Mouse (Mus musculus) right cerebral cortex, adult 18-20 months (tissue): ENCODE results near the gene Gjb4.

Source experiments
- DNase-seq: peaks from one replicate; pipeline ENCODE4 v3.0.0; 2022; ENCODE audit warnings: mixed read lengths

Gjb4 gene

GRCm38 (mm10) chr4:127353951-127354438, at the start of gene Gjb4:
Gene Gjb4, minus strand, starts transcription at chr4:127354081.
- peak; percentile 21 for DNase-seq

- DNase-seq = no peak
These were observed 48.7 kb upstream of the Gjb4 start for GRCm38 (mm10) chr4:127402614-127403013.

DNA sequence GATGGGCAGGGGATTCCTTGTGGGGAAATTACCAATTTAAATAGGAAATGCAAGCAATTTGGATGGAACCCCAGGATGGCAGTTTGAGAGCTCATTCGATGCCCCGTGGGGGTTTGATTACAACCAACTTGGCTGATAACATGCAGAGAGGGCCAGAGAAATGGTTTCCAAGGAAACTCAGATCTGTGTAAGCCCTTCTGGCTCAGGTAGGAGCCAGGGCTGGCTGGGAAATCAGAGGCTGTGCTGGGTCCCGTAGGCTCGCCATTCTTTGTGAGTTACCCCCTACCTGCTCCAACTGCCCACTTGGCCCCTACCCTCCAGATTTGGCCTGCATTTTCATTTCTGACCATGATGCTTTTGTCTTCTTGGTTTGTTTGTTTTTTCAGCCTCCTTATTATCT, 48.3 kb upstream of the Gjb4 start:
- DNase-seq = no peak

- peak; percentile 13 for DNase-seq
These were observed 46.6 kb upstream of the Gjb4 start for GRCm38 (mm10) chr4:127400165-127401145.

DNA sequence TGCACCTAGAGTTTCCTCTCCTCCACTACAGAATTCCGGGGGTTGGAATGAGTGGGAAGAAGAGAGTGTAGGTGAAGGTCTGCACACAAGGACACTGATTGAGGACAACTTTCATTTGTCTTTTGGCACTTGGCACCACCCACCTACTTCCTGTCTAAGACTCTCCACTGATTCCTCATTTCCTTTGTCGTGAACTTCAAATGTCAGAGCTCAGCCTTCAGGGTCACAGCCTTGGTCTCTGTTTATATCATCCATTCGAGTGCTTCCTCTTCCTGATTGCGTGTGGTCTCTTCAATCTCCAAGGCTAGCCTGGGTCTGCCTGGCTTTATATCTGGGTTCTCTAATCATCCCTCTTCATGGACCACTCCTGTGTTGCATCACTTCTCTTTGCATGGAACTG, 41.7 kb upstream of the Gjb4 start:
- DNase-seq = no peak

GRCm38 (mm10) chr4:127389645-127390044, 35.8 kb upstream of the Gjb4 start:
- peak; percentile 45 for DNase-seq

DNA sequence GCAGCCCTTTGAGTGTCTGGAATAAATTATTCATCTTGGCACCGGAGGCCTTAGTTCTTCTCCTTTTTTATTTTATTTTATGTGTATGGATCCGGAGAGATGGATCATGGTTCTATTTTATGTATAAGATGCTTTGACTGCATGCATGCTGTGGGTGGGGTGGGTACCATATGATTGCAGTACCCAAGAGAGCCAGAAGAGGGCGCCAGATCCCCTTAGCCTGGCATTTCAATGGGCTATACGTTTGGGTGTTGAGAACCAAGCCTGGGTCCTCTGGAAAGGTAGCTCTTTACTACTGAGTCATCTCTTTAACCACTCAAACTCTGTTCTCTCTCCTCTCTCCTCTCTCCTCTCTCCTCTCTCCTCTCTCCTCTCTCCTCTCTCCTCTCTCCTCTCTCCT, 23.5 kb upstream of the Gjb4 start:
- DNase-seq = no peak

GRCm38 (mm10) chr4:127375541-127376177, 21.8 kb upstream of the Gjb4 start:
- DNase-seq = no peak

DNA sequence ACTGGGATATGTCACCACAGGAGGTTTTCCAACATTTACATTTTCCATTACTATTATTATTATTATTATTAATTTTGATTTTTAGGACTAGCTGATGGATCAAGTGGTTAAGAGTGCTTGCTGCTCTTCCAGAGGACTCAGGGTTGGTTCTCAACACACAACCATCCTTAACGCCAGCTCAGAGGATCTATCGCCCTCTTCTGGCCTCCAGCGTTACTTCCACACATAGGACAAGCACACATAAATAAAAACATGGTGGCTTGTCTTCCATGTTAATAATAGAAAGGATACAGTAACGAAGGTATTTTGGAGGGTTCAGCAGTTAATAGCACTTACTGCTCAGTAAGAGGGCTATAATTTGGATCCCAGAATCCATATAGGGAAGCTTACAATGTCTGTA, 20.8 kb upstream of the Gjb4 start:
- DNase-seq = no peak

DNA sequence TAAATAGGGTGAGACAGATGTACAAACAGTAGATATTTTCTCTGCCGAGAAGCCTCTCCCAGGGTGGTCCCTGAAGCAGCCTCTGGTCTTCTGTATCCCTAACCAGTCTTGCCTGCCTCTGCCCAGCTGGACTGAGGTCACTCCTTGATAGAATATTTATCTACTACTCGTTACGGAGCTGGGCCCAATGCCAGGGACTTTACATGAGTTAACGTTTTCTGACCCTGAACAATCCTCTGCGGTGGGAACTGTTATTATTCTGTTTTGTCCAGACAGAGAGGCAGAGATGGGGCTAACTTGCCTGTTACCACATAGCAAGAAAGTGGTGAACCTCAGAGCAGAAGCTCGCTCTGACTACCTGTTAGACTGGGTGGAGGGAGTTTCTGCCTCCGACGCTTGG, 19.6 kb upstream of the Gjb4 start:
- no peak for DNase-seq

DNA sequence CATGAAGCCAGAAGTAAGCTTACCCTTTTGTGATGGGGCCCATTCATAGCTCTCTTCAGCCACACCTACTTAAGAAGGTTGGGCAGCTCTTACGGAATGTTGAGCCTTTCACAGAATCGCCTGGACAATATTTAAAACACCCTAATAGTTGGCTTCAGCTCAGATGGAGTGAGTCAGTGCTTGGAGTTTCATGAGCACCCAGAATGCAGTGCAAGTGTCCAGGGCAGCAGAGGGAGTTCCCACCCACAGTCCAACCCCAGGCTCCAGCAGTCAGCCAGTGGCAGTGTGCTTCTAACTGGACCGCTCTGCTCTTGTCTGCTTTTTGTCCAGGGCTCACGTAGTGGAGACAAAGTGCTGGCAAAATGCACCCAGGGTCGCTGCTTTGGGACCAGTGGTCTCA, 17.7 kb upstream of the Gjb4 start:
- DNase-seq = no peak

DNA sequence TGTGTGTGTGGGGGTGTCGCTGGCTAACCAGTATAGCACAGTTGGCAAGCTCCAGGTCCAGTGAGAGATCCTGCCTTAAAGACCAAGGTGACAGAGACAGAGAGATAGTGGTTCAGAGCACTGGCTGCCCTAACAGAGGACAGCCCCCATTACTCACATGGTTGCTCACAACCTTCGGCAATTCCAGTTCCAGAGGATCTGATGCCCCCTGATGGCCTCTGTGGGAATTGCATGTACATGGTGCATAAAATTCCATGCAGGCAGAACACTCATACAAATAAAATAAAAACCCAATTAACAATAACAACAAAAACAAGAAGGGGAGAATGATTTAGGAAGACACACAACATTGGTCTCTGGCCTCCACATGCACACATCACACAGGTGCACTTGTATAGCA, 16.6 kb upstream of the Gjb4 start:
- DNase-seq = no peak

DNA sequence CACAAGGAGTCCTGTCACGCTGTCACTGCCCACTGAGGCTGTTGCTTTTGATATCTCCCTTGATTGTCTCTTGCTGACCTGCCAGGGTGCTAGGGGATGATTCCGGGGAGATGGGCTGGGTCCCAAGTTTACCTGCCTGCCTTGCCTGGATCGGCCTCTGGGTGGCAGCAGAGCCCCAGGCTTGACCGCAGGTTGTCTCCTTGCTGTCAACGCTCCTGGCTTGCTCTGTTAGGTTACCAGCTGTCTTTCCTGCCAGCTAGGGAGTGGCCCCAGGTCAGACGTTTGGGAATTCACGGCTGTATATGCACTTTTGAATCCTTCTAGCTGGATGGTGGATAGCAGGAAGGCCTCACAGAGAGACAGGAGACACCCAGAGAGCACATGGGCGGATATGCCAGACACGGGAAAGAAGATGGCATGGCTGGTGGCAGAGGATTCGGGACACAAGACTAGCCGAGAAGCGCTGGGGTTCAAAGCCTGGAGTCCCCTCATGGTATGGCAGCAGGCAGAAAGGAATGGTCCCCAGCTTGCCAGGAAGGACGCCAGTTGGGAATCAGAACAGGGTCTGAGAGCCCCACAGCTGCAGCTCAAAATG, 14.6 kb upstream of the Gjb4 start:
- DNase-seq = peak; percentile 53

- DNase-seq = no peak
These were observed 12.0 kb upstream of the Gjb4 start for GRCm38 (mm10) chr4:127365834-127366233.

DNA sequence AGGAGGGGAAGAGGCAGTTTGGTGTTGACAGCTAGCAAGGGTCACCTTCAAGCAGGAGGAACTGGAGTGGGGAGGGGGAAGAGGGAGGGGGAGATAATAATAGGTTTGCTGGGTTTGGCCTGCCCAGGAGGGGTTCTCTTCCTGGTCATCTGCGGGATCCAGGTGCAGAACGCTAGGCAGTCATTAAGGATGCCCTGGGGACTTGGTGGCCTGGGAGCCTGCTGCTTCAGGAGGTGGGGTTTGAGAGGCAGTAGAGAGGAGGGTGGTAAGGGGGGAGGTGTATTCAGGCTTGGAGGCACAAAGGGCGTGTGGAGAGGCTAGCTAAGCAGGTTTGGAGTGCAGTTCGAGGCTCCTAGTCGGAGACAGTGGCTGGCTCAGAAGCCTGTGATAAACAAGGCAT, 11.6 kb upstream of the Gjb4 start:
- no peak for DNase-seq

DNA sequence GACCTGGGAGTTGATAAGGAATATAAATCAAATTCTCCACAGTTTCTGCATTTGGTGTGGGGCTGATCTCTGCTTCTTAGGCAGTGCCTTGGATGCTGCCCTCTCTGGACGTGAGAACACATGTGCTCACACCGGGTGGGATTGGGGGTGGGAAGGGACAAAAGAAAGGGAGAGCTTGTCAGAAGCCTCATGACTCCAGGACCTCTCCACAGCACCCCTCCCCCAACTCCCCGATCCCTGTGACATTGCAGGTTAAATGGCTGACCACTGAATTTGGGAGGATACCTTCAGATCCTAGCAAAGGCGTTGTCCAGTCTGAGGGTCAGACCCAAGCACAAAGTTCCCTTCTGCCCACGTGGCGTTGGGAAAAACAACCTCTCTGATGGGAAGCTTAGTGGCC, 10.6 kb upstream of the Gjb4 start:
- DNase-seq = no peak

DNA sequence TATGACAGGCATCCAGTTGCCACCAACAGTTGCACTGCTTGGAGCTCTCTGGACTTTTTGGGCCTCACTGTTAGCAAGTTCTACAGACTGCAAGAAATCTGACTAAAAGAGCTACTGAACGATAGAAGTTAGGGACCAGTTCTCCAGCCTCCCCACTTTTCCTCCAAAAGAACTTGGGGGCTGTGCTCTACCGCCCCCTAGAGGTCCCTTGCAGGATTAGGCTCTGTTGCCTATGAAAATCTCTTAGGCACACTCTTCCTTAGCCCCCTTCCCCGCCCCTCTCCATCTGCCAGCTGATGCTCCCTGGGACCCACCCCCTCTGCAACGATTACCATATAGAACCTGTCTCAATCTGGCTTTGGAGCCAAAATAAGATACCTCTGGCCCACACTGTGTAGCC, 9.4 kb upstream of the Gjb4 start:
- DNase-seq = no peak

GRCm38 (mm10) chr4:127362520-127362919, 8.6 kb upstream of the Gjb4 start:
- DNase-seq = no peak

GRCm38 (mm10) chr4:127358018-127358417, 4.1 kb upstream of the Gjb4 start, which contains the start of gene Gjb5:
Gene Gjb5, minus strand, starts transcription at chr4:127358181.
- no peak for DNase-seq

GRCm38 (mm10) chr4:127354506-127355485, 915 bp upstream of the Gjb4 start:
- DNase-seq = peak; percentile 19

DNA sequence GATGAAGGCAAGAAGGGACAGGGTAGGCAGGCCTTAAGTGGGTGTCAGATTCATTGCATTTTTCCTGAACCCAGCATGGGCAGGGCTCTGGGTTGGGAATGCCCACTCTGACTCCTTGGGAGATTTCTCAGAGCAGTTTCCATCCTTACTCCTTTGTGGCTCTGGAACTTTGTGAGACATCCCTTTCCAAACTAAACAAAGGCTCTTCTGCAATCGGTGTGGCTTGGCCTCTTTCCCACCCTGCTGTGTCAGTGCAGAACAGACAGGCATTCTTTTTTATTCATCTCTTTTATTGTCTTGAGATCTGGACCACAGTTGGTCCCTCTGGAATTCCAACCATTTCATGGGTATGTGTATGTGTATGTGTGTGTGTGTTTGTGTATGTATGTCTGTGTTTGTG, 1.3 kb downstream of the Gjb4 start:
- DNase-seq = no peak

- no peak for DNase-seq
These were observed 4.2 kb downstream of the Gjb4 start for GRCm38 (mm10) chr4:127349560-127350300.
